Mouse (Mus musculus) mesoderm, embryonic 11.5 days (tissue): Measurements from ENCODE around the gene Gm20521.
A peak's percentile ranks its signal among the peaks of the same experiment; 100 is the strongest.
"Not testable (repeated sequence)": the region's sequence is repeated elsewhere in the genome, so short reads cannot be mapped to it uniquely, and the experiment has no call there.

Experiments
- DNase-seq: peaks from one replicate; pipeline ENCODE4 v3.0.0-alpha.2; 2012; ENCODE audit warnings: low read depth, low spot score

Gene Gm20521

DNA sequence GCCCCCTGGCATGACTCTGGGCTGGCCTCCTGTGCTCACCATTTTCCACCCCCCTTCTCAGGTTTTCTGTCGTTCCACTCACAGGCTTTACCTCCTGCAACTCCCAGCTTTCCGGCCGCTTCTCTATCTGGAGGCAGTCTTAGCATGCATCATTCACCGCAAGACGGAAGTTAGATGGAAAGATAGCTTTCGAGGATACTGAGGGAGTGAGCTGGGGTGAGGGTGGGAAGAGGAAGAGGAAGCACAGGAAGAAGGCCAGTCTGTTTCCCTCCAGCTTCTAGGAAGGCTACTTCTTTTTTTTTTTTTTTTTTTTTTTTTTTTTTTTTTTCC lies 53.6 kb downstream of the Gm20521 start:
- DNase-seq, result no peak

DNA sequence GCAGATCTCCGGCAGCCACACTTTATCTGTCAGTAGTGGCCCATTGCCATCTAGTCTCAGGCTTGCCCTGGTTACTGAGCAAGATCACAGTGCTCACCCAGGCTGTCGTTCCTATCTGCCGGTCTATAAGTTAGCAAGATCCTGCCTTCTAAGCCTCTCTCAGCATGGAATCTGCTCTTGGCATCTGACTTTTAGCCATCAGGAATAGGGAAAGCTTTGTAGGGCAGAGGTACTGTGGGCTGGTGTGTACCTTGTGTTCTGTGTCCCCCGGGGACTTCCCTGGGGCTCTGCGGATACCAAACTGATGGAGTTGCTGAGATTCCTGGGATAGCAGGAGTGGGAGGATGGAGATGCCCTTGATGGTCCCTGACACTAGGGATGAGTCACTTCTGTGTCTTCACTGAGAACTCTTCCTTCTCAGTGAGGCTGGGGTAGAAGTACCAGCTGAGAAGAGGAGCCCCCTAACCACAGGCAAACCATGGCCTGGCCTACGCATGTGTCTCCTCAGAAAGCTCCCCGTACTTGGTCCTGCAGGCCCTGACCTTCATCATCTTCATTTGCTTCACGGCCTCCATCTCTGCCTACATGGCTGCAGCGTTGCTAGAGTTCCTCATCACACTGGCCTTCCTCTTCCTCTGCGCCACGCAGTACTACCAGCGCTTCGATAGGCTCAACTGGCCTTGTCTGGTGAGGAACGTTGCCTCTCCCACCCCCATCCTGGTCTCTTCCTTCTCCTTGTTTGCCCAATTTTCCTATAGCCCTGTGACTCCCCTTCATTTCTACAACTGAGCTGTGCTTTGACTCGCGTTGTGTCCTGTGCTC lies 54.3 kb downstream of the Gm20521 start:
- no peak for DNase-seq

DNA sequence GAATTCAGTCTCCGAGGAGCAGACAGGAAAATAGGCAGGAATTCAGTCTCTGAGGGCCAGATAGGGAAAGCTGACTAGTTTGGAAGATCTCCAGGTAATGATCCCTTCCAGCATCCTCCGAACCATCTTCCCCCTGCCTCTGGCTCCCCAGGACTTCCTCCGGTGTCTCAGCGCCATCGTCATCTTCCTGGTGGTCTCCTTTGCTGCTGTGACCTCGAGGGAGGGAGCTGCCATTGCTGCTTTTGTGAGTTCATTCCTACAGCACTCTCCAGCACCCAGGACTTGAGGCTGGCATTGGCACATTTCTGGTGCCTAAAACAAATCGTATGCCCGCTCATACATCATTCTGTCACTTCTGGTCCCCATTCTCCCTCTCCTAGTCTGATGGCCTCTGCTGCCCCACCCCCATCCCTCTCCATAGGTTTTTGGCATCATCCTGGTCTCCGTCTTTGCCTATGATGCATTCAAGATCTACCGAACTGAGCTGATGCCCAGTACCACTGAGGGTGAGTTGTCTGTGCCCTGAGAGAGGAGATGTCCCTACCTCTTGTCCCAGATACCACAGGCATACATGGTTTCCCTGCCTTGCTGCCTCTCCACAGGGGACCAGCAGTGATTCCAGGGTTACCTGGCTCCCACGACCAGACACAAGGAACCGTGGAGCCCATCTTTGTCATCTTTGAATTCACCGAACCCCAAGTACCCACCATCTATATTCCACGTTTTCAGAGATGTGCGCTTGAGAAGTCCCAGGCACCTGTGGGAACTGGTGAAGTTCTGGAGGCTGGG lies 55.4 kb downstream of the Gm20521 start:
- DNase-seq, result no peak

DNA sequence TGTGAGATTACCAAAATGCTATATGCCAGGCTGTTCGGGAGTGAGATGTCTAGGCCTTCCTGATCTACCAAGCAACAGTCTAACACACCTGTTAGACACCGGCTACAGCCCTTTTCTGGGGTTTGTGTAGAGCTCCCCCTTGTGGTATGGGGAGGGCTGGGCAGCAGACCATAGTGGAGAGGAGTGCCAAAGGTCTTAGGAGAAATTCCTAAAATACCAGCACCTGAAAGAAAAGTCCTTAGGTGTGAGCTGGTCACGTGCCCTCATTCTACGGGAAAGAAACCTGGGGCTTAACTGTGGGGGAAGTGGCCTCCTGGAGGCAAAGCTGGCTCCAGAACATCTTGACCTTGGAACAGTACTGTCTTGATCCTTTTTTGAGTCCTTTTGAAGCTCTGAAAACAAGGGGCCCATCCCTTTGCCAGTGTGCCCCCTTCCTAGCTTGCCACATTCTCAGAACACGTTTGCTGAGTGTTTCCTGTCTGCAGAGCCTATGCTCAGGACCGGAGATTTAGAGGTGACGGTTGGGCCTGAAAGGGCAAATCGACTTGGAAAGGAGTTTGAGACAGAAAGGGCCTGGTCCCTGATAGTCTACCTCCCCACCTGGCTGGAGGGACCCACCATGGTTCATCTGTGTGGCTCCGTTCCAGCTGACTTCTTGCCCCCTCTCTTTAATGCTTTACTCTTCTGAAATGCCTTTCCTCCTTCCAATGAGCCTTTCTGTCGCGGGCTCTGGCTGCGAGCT lies 56.4 kb downstream of the Gm20521 start:
- DNase-seq, result peak; percentile 74

DNA sequence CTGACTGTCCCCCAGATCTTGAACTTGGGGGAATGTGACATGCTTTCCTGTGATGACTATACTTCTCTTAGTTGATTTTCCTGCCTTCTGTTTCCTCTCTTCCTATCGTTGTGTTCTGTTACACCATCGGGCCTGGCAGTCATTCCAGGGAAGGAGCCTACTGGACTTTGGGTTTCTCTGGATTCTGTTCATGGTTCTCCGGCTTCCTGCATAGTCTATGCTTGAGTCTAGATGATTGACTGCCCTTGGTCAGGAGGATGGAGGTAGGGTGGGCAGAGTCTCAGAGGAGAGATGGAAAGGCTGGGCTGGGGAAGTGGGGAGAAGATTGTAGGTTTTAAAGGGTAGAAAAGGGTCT lies 56.9 kb downstream of the Gm20521 start:
- no peak for DNase-seq

DNA sequence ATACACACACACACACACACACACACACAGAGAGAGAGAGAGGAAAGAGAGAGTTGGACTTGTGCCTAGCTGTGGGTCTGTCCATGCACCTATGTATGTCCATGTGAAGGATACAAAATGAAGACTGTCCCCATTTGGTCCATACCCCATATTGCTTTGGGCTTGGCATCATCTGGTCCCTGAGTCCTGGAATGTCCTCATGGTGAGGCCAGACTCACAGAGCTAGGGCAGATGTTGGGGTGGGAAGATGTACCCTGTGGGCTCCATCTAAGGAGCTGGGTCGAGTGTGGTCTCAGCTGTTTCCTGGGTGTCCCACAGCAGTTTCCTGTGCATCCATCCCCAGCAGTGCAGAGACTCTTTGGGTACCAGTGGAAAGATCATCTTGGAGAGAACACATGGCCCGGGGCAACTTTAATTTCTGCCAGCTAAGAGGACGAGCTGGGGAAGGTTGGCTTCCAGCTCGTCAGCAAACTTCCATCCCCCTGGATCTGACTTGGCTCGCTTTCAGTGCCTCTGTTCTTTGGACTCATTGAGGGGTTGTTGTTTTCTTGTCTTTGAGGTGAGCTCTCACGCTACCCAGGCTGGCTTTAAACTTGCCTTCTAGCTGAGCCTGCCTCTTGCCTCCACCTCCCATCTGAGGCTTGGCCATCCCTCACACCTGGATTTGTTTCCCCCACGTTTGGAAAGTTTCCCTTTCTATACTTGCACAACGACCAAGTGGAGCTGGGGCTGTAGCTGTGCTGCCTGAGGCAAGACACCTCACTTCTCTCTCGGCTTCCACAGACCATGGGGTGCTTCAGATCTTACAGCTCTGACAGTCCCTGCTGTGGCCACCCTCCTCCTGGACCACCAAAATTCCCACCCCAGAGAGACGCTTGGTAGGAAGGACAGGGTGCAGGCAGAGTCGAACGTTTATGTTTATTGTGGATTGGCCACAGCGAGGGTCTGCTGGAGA lies 58.1 kb downstream of the Gm20521 start:
- no peak for DNase-seq

DNA sequence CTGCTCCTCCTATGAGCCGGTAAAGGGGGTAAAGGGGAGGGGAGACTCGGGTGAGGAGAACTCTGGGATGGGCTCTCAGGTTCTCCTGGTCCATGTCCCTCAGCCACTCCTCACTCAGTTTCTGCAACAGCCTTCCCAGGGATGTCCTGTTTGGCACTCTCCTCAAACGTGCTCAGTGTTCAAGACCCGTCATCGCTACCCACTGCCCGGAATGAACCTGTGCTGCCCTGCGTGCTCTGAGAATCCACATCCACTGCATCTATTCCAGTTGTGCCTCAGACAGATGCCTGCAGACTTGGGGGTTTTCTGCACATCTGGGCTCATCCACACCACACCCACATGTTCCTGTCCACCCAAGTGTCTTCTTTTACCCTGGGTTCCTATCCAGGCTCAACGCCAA lies 59.2 kb downstream of the Gm20521 start:
- no peak for DNase-seq

DNA sequence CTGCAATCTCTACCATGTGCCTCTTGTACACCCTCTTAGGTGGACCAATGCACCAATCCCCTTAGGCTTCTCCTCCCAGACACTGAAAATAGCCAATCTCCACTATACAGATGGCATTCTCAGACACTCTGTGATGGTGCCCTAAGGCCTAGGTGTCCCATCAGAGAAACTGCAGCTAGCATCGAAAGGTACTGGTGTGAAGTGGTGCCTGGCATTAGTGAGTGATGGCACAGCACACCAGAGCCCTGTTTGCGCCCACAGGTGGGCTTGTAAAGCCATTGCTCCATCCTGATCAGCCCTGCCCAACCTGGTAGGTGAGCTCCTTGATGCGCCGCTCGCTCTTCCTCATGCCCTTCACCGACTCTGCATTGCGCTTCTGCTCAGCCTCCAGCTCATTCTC lies 60.7 kb downstream of the Gm20521 start:
- DNase-seq, result no peak

DNA sequence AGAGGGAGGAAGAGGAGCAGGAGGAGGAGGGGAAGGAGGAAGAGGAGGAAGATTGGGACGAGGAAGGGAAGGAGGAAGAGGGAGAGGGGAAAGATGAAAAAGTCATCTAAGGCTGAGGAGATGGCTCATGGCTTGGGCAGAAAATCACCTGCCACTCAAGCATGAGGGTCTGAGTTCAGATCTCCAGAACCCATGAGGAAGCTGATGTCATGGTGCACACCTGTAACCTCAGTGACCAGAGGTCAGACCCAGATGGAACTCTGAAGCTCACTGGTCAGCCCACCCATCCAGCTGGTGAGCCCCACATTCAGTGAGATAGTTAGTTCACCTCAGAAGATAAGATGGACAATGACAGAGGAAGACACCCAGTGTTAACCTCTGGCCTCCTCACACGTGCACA lies 61.7 kb downstream of the Gm20521 start:
- DNase-seq, result no peak

DNA sequence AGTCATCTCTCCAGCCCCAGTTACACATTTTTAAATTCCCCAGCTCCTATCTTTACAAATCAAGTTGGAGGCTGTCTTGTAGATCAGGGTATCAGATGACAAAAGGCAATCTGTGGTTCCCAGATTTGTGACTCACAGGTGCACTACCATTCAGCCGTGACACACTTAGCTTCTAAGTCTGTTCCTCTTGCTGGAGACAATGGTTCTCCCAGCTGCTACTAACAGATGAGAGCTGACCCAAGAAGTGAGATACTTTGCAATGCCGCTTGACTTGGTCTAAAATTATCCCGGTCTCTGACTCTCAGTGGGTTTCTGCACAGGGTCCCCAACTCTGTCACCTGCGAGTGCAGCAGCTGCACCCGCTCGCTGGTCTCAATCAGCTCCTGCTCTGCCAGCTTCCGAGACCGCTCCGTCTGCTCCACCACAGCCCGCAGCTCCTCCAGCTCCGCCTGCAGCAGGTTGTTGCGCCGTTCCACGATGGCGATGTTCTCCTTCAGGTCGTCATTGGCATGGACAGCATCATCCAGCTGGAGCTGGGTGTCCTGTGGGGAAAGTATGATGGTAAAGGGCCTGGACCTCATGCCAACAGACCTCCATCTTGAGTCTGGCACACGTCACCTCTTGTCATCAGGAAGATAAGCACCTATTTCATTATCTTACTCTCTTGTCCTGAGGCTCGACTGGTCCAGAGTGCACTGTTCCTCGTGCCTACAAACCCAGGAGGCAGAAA lies 62.9 kb downstream of the Gm20521 start:
- no peak for DNase-seq

DNA sequence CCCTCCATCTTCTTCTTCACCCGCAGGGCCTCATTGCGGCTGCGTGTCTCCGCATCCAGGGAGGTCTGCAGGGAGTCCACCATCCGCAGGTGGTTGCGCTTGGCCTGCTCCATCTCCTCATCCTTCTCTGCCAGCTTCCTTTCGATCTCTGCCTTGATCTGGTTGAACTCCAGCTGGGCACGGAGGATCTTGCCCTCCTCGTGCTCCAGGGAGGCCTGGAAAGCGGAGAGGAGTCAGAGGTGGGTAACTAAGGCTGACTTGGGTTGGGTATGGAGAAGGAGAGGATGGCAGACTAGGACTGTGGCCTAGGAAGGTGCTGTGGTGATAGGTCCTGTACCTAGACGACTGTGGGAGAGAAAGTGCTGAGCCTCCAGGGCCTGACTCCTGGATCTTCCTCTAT lies 63.8 kb downstream of the Gm20521 start:
- DNase-seq, result not testable (repeated sequence)
